Mouse (Mus musculus): ENCODE measurements around the gene Neu2.

Neu2 gene

DNA sequence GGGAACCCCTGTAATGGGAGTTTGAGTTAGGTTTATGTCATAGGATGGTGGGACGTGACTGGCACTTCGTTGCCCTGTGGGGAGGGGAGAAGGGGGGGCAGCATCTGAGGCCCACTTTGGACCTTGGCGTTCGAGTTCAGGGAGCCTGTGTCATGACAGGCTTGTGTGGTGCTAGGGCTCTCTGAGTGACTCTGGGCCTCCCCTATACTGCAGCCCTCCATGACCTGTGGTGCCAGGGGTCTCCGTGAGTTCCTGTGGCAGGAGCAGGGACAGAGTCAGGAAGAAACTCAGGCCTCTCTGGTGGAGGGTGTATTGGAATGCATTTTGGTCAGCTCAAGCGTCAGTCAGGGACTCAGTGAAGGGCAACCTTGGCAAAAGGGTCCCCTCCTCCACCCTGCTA, 111.0 kb downstream of the Neu2 start:
- DNase-seq = no peak

DNA sequence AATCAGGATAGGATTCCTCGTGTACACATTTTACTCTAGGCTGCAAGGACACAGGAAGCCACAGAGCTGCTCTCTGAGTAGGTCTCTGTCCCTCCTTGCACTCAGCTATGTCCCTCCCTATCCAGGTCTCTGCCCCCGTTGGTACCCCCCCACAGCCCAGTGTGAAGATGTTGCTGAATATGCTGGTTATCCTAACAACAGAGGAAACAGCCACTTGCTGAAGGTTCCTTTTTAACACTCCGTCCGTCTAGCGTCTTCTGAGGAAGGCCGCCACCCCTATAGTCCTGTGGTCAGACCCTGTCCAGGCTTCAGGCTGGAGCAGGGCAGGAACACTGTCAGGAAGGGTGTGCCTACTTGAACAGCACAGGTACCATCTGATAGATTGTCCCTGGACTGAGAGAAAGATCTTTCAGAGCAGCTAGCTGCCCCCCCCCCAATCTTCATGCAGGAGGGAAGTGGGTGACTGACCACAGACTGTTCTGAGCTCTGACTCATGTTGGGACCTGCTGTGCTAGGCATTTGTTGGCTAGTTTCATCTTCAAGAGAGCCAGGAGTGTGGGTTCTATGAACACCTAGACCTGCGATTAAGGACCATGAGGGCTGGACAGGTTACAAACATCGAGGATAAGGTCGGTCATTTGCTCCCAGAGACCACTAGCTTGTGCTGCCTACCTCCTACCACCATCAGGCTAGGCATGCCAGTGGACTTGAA, 111.6 kb downstream of the Neu2 start:
- DNase-seq = peak; percentile 29

DNA sequence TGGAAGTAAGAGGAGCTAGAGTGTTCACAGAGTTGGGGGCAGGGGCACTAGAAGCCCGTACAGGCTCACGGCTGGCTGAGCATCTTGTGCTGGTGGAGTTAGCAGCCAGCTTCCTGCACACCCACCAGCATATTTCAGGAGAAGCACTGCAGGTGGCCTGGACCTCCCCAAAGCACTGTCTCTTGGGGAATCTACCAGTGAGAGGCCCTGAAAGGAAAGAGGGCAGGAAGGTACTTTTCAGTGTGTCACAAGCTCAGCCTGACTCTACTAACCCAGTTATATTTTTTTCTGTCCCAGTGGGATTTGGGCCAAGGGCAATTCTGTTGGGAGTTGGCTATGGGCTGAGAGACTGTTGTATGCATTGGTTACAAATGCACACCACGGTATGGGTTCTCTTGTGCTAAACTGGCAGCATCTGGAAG, 112.2 kb downstream of the Neu2 start:
- DNase-seq = peak; percentile 66

DNA sequence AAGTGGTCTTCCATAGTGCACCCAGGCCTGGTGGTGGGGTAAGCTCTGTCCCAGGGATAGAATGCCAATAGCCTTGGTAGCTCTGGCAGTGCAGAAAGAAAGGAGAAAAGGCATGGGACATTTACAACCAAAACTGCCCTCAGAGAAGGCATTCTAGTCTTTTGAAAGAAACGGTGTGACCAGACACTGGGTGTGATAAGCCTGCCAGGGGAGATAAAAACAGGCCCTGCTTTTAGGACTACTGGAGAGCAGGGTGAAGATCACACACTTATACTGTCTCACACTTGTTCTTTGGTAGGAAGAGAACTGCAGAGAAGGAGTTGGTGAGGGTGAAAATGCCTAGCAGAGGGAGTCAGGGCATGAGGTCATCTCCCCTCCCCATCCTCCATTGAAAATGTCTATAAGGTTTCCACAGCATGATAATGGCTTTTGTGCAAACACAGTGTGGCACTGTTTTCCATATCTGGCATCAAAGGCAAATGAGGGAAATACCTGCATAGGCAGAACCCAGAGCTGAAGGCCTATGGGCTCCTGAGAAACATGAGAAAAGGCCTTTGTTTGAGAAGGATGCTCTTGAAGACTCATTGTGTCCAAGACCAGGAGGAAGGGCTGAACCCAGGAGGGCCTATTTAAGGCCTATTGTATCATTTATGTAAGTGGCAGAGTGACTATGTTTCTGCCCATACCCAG, 114.4 kb downstream of the Neu2 start:
- DNase-seq = no peak

DNA sequence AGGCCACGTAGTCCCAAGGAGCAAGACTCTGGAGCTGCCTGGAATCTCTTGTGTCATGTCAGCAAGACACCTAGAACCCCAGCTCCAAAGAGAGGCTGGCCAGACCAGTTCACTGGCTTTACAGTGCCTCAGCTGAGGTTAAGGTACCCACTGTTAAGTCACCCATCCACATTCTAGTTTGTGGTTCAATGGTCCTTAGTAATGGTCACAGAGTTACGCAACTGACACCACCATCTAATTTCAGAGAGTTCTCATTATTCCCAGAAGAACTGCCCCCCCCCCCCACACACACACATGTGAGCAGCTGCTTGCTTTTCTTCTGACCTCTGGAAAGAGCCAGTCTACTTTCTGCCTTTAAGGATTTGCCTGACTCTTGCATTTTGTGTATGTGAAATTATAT, 115.1 kb downstream of the Neu2 start:
- DNase-seq = no peak

DNA sequence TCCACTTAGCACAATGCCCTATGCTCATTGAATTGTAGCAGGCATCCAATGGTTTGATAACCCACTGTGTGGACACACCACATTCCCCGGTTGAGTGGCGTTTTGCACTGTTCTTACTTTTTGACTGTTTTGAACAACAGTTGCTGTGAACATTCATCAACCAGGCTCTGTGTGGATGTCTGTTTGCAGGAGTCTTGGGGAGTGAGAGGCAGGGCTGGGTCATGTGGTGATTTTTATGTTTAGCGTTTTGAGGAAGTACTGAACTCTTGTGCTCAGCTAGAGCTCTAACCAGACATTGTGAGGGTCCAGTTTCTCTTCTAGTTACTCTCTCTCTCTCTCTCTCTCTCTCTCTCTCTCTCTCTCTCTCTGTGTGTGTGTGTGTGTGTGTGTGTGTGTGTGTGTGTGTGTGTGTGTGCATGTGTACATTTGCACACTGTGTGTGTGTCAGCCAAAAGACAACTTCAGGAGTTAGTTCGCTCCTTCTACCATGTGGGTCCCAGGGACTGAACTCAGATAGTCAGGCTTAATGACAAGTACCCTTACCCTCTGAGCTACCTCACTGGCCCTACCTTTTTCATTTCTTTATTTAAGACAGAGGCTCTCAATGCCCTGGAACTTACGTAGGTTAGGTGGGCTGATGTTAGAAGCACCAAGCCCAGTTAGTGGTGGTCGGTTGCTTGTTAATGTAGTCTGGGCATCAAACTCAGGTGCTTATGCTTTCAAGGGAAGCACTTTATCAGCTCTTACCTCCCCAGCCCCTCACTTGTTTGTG, 115.8 kb downstream of the Neu2 start:
- no peak for DNase-seq

DNA sequence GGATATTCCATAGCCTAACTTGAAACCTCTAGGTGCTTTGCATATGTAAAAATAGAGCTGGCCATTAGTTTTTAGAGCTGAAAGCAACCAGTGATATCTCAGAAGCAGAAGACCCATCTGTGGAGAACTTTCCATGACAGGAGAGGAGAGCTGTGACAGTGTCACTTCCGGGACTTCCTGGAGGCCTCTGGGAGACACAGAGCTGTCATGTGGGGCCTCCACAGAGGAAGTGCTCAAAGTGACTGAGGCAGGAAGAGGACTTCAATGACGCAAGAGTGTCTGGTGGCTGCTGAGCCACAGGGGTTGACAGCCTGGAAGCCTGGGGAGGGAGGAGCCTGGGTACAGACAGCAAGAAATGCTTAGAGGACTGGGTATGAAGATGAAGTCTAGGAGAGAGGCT, 116.7 kb downstream of the Neu2 start:
- DNase-seq = peak; percentile 73

DNA sequence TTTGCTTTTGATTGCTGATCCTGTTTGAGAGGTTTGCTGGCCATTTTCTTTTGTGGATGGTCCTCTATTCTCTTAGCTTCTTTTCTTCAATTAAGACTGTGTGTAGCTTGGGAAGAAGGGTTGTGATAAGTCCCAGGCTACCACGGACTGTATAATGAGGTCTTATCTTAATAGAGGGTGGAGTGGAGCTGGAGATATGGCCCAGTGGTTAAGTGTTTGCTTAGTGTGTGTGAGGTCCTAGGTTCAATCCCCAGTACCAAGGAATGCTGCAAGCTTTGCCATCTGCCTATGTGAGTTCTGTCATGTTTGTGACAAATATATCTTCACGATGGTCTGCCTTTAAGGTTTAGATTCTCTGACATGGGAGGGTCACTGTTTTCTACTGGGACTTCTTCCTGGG, 118.4 kb downstream of the Neu2 start:
- no peak for DNase-seq

DNA sequence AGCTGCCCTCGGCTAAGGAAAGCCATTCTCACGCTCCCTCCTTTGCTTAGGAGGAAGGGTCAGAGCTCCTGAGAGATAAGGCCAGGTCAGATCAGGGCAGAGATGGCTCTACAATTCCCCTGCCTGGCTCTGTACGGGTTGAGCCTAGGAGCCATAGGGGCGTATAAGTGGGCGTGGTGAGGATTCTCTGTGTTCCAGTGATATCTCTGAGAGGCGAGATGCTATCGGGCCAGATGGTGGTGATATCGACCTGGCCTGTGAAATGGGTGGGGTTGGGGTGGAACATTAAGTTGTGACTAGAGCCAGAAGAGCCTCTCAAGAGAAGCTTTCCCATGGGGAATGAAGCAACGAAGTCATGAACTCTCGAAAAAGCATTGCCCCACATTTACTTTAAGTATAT, 121.9 kb downstream of the Neu2 start:
- no peak for DNase-seq

DNA sequence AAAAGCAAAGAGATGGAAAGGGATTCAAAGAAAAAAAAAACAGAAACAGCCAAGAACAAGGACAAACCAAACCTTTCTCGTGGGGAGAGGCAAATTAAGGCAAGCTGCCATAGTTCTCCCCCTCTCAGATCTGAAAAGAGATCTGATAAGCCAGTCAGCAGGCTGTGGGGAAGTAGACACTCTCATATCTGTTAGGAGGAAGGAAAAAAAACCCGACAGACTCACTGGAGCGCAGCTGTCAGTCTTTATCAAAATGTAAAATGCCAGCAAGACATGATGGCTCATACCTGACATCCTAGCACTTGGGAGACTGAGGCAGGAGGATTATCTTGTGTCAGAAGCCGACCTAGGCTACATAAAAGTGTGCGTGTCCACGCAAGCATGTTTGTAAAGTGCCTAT, 122.5 kb downstream of the Neu2 start:
- DNase-seq = no peak

DNA sequence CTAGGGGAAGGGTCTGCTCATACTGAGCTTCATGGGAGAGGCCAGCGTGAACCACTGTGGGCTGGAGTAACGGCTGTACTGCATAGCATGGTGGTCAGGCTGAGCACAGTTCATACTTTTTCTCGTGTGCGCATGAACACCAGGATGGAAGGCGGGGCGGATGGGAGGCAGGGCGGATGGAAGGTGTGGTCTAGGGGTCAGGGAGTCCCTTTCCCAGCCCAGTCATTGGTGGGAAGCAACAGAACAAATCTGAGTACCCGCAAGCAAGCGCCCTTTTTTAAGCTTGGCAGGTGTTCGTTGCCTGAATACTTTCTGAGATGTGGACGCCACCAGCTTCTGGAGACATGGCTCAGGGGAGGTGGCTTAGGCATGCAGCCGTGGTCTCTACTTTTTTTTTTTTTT, 127.0 kb downstream of the Neu2 start:
- peak; percentile 49 for DNase-seq

DNA sequence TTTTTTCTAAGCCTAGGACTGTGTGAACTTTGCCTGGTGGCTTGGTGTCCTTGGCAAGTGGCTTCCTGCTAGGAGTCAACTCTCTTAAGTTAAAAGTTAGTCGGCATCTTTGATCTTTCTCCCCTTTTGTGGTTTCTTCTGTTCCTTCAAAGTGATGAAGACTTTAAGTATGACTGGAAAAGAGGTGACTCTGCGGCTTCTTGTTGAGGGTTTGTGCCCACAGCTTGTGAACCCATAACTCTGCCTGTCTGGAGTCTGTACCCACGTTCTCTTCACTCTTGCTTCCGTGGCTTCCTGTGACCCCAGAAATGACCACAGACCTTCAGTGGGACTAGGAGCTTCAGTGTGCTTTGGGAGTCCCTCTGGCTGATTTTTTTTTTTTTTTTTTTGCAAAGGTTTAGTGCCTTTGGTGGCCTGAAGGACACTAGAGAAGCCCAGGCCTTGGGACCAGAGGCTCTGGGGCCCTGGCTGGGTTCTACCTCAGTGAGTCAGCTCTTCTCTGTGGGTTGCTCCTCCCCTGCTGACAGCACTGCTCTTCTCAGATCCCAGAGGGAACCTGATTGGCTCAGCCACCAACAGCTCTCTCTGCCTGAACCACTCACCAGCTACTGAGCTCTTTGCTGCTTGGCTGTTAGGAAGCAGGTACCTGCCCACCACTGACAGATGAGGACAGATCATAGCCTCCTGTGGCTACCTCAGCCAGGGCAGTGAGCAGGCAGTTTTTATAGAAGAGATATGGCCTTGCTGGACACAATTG, 127.6 kb downstream of the Neu2 start:
- DNase-seq = peak; percentile 43

DNA sequence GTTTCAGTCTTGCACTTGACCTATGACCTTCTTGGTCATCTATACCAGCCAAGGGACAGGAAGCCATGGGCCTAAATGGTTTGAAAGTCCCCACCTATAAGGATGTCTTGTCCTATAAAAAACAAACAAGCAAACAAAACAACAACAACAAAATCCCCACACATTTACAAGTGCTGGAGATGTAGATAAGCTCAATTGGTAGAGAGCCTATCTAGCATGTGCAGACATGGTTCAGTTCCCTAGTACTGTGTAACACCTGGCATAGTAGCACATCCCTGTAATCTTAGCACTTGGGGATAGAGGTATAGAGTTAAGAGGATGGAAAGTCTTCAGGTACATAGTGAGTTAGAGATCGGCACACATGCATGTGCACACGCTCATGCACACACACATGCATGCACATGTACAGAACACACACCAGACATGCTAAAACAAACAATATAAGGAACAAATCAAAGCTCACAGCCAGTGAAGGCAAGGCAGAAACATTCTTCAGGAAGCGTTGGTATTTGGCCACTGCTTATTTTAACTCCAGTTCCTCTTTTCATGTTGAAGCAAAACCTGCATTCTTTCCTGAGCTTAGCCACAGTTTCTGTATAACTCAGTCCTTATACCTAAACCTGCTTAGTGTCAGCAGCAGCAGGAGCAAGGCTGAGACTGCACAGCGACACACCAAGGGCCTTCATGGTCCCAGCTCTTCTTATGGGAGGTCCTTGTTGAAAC, 128.3 kb downstream of the Neu2 start:
- no peak for DNase-seq

DNA sequence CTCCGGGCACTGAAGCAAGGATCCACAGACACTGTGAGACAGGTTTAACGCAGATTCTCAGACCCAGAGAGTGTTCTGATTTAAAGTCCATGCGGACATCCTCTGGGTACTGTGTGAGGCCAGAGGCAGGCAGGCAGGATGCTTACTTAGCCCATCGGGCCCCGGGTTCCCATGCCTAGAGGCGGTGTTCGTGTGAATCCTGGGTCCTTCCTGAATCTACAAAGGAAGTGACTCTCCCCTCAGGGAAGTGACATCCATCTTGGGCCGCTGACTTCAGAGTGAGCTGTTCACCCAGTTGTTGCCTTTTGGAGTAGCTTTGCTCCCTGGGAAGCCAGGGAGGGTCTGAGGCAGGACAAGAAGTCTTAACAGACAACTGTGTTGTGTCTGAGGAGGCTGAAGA, 130.0 kb downstream of the Neu2 start:
- DNase-seq = no peak

DNA sequence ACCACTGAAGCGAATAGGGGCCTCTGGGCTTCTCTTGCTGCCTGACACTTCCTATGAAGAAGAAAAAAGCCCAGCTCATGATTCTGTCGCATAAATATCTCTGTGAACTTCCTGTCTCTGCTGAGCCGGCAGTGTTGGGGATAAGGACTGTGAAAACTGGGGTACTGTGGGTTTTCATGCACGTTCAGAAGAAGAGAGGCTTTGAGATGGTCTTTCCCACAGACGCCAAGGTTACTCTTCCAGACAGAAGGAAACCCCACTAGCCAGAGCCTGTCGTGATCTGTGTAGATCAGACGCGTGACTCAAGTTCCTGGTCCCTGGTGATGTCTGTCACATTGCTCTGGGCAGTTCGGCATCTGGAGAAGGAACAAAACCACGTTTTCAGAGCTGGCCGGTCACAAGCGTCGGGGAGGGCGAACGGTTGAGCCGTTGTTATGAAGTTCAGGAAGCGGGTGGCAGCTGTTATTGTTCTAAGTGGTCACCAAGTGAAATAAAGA, 130.5 kb downstream of the Neu2 start:
- no peak for DNase-seq

DNA sequence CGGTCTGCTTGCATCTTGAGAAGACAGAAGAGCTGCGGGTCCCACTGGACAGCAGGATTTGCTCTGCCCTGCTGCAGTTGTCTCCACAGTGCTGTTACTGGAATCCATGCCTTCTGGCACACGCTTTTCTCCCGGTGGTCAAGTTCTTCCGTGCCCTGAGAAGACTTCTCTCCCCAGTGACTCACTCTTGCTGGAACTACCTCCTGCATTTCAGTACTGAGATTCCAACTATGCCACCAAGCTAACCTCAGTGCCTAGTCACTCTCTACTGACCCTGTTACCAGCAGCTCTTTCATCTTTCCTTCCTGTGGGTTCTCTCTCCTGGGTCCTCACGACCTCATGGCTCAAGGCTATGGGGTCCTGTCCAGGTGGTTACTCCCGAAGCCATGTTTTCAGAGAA, 133.3 kb downstream of the Neu2 start:
- no peak for DNase-seq

DNA sequence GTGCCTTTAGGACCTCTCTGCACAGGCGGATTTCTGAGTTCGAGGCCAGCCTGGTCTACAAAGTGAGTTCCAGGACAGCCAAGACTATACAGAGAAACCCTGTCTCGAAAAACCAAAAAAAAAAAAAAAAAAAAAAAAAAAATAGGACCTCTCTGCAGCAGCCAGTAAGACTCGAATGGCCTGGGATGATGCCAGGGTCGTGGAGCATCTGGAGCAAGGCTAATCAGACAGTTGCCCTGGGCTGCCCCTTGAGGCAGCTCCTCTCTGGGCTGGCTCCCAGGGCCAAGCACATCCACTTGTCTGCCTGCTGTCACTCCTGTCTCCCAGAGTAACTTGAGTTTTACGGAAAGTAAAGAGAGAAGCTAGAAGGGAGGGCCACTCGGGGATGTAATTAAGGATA, 135.4 kb downstream of the Neu2 start:
- DNase-seq = no peak

DNA sequence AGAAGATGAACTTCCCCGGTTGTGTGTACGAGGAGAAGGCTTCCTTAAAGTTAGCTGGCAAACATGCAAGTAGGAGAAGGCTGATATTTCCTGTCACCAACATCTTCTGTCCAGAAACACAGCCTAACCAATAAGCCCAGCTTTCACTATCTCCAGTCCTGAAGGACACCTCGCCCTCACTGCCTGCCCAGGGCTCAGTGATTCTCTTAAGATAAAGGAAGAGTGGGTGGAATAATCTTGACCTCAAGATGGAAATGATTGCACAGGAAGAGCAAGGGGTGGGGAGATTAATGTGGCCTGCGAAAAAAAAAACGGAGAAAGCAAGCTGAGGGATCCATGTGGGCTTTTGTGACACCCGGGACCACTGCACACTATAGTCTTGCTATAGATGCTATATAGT, 136.1 kb downstream of the Neu2 start:
- DNase-seq = no peak
